Mouse (Mus musculus): ENCODE results near the gene B4galnt3.

Gene B4galnt3

GRCm38 (mm10) chr6:120216702-120217101 is 77.7 kb downstream of the B4galnt3 start:
- ChIA-PET POLR2A (interaction anchor here in 1 of 4 experiments (0.5 to 1.8 kb wide), 5 partner anchors 12 to 317 kb away, joined by 3 to 8 read pairs (median 4); partner anchors contain the start of genes B4galnt3 and D330020A13Rik), CTCF (interaction anchor here in 2 of 4 experiments (0.6 to 1.0 kb wide), 2 partner anchors 85 to 580 kb away, joined by 3 to 6 read pairs; no protein-coding TSS in a partner anchor)

- ChIA-PET POLR2A (interaction anchor here (0.5 to 7.3 kb wide), 18 partner anchors 8 to 468 kb away, joined by 3 to 40 read pairs (median 4); partner anchors contain the start of genes D330020A13Rik (in 2 of the 4) and B4galnt3 (in 1 of the 4)), CTCF (interaction anchor here in 3 of 4 experiments (0.6 to 1.4 kb wide), 8 partner anchors 11 to 89 kb away, joined by 3 to 4 read pairs (median 3); no protein-coding TSS in a partner anchor)
Observed at GRCm38 (mm10) chr6:120211536-120211935, 82.8 kb downstream of the B4galnt3 start.

GRCm38 (mm10) chr6:120206586-120206985 is 87.8 kb downstream of the B4galnt3 start:
- POLR2A ChIA-PET, result interaction anchor here in 2 of 4 experiments (0.8 to 1.3 kb wide), 4 partner anchors 12 to 183 kb away, joined by 3 read pairs; no protein-coding TSS in a partner anchor
- CTCF ChIA-PET, result no interaction called here

- ChIA-PET POLR2A (interaction anchor here in 3 of 4 experiments (0.6 to 6.3 kb wide), 10 partner anchors 9 to 753 kb away, joined by 3 to 40 read pairs (median 3); partner anchors contain the start of genes Kdm5a (in 1 of the 3) and Wnk1 (in 1 of the 3)), CTCF (interaction anchor here in 2 of 4 experiments (0.6 to 1.4 kb wide), 3 partner anchors 9 to 1728 kb away, joined by 3 to 6 read pairs (median 4); no protein-coding TSS in a partner anchor)
Observed at GRCm38 (mm10) chr6:120202406-120202805, 92.0 kb downstream of the B4galnt3 start.

GRCm38 (mm10) chr6:120201956-120202355 is 92.4 kb downstream of the B4galnt3 start:
- POLR2A ChIA-PET, result interaction anchor here in 3 of 4 experiments (0.6 to 6.3 kb wide), 11 partner anchors 9 to 753 kb away, joined by 3 to 40 read pairs (median 3); partner anchors contain the start of genes Kdm5a (in 1 of the 3) and Wnk1 (in 1 of the 3)
- CTCF ChIA-PET, result interaction anchor here in 3 of 4 experiments (0.6 to 1.4 kb wide), 4 partner anchors 9 to 1728 kb away, joined by 3 to 6 read pairs (median 5); no protein-coding TSS in a partner anchor

- ChIA-PET CTCF (interaction anchor here in 3 of 4 experiments (0.5 to 2.1 kb wide), 29 partner anchors 11 to 756 kb away, joined by 3 to 16 read pairs (median 4); partner anchors contain the start of genes B4galnt3 (in 1 of the 3), D330020A13Rik (in 1 of the 3) and Wnk1 (in 1 of the 3)), POLR2A (interaction anchor here (0.6 to 6.3 kb wide), 41 partner anchors 9 to 637 kb away, joined by 3 to 40 read pairs (median 4); partner anchors contain the start of genes B4galnt3 (in 2 of the 4), D330020A13Rik (in 2 of the 4), Wnk1 (in 2 of the 4) and Ccdc77 (in 1 of the 4))
Observed at GRCm38 (mm10) chr6:120199638-120200394, 94.5 kb downstream of the B4galnt3 start.

- ChIA-PET POLR2A (interaction anchor here in 2 of 4 experiments (0.5 to 6.3 kb wide), 6 partner anchors 10 to 112 kb away, joined by 3 to 40 read pairs (median 4); no protein-coding TSS in a partner anchor), CTCF (interaction anchor here in 3 of 4 experiments (0.6 to 1.7 kb wide), 4 partner anchors 103 to 712 kb away, joined by 3 to 5 read pairs (median 4); no protein-coding TSS in a partner anchor)
Observed at GRCm38 (mm10) chr6:120197964-120198363, 96.4 kb downstream of the B4galnt3 start.

- ChIA-PET POLR2A (interaction anchor here in 3 of 4 experiments (0.5 to 6.3 kb wide), 6 partner anchors 11 to 167 kb away, joined by 3 to 40 read pairs (median 4); partner anchors contain the start of genes Wnk1 (in 2 of the 3), Ccdc77 (in 1 of the 3) and Kdm5a (in 1 of the 3)), CTCF (interaction anchor here (0.5 to 1.7 kb wide), 27 partner anchors 8 to 749 kb away, joined by 3 to 6 read pairs (median 3); partner anchors contain the start of genes B4galnt3 (in 1 of the 4) and D330020A13Rik (in 1 of the 4))
Observed at GRCm38 (mm10) chr6:120196837-120197236, 97.5 kb downstream of the B4galnt3 start.

- ChIA-PET CTCF (interaction anchor here in 3 of 4 experiments (0.8 to 3.0 kb wide), 4 partner anchors 156 to 691 kb away, joined by 3 to 14 read pairs (median 4); partner anchors contain the start of gene Wnk1 (in 2 of the 3)), POLR2A (interaction anchor here in 3 of 4 experiments (0.6 to 1.3 kb wide), 10 partner anchors 10 to 302 kb away, joined by 3 to 8 read pairs (median 3); partner anchors contain the start of genes B4galnt3 (in 1 of the 3) and D330020A13Rik (in 1 of the 3))
Observed at GRCm38 (mm10) chr6:120194963-120195362, 99.4 kb downstream of the B4galnt3 start.

- ChIA-PET CTCF (interaction anchor here (0.6 to 3.0 kb wide), 14 partner anchors 15 to 711 kb away, joined by 3 to 14 read pairs (median 5); partner anchors contain the start of genes Wnk1 (in 2 of the 4), B4galnt3 (in 1 of the 4) and D330020A13Rik (in 1 of the 4)), POLR2A (interaction anchor here (0.7 to 1.8 kb wide), 17 partner anchors 9 to 301 kb away, joined by 3 to 8 read pairs (median 4); partner anchors contain the start of genes B4galnt3 (in 1 of the 4) and D330020A13Rik (in 1 of the 4))
Observed at GRCm38 (mm10) chr6:120194305-120194704, 100.1 kb downstream of the B4galnt3 start.

GRCm38 (mm10) chr6:120193793-120194192 is 100.6 kb downstream of the B4galnt3 start:
- POLR2A ChIA-PET, result interaction anchor here (0.6 to 1.8 kb wide), 33 partner anchors 8 to 705 kb away, joined by 3 to 8 read pairs (median 3); partner anchors contain the start of gene Wnk1 (in 1 of the 4)
- CTCF ChIA-PET, result interaction anchor here (0.5 to 3.0 kb wide), 50 partner anchors 8 to 710 kb away, joined by 3 to 14 read pairs (median 4); partner anchors contain the start of genes Wnk1 (in 3 of the 4), B4galnt3 (in 1 of the 4) and D330020A13Rik (in 1 of the 4)

- CTCF ChIA-PET, result interaction anchor here (0.5 to 3.0 kb wide), 55 partner anchors 8 to 710 kb away, joined by 3 to 14 read pairs (median 4); partner anchors contain the start of genes Wnk1 (in 2 of the 4), B4galnt3 (in 1 of the 4) and D330020A13Rik (in 1 of the 4)
- POLR2A ChIA-PET, result interaction anchor here (0.6 to 1.8 kb wide), 33 partner anchors 8 to 704 kb away, joined by 3 to 7 read pairs (median 4); partner anchors contain the start of genes Wnk1 (in 2 of the 4), B4galnt3 (in 1 of the 4) and D330020A13Rik (in 1 of the 4)
Observed at GRCm38 (mm10) chr6:120193174-120193573, 101.2 kb downstream of the B4galnt3 start.

GRCm38 (mm10) chr6:120192211-120192870 is 102.0 kb downstream of the B4galnt3 start:
- POLR2A ChIA-PET, result interaction anchor here in 3 of 4 experiments (0.6 to 1.8 kb wide), 20 partner anchors 8 to 480 kb away, joined by 3 to 5 read pairs (median 3); partner anchors contain the start of genes Wnk1 (in 3 of the 3), B4galnt3 (in 1 of the 3) and D330020A13Rik (in 1 of the 3)
- CTCF ChIA-PET, result interaction anchor here in 3 of 4 experiments (0.8 to 3.0 kb wide), 23 partner anchors 10 to 688 kb away, joined by 3 to 14 read pairs (median 4); partner anchors contain the start of gene Wnk1 (in 2 of the 3)

GRCm38 (mm10) chr6:120191396-120192170 is 102.8 kb downstream of the B4galnt3 start:
- CTCF ChIA-PET, result interaction anchor here in 3 of 4 experiments (0.5 to 1.2 kb wide), 6 partner anchors 39 to 743 kb away, joined by 3 to 4 read pairs (median 3); no protein-coding TSS in a partner anchor
- POLR2A ChIA-PET, result interaction anchor here in 3 of 4 experiments (0.5 to 4.4 kb wide), 20 partner anchors 8 to 168 kb away, joined by 3 to 26 read pairs (median 4); partner anchors contain the start of genes Wnk1 (in 2 of the 3), B4galnt3 (in 1 of the 3) and D330020A13Rik (in 1 of the 3)

GRCm38 (mm10) chr6:120190912-120191311 is 103.4 kb downstream of the B4galnt3 start:
- POLR2A ChIA-PET, result interaction anchor here in 3 of 4 experiments (0.6 to 4.4 kb wide), 20 partner anchors 9 to 167 kb away, joined by 3 to 26 read pairs (median 3); partner anchors contain the start of genes Wnk1 (in 2 of the 3), B4galnt3 (in 1 of the 3) and D330020A13Rik (in 1 of the 3)
- CTCF ChIA-PET, result interaction anchor here in 3 of 4 experiments (0.5 to 1.2 kb wide), 5 partner anchors 39 to 742 kb away, joined by 3 to 4 read pairs (median 3); no protein-coding TSS in a partner anchor

Measured in embryonic stem cell, embryonic (primary cell).